Mouse (Mus musculus): ENCODE data around the gene Gm47996. TPM values are rescaled to one million over a fixed set of nuclear protein-coding genes. Genes with fewer than 3 reads are reported as not detected.

The Gm47996 gene
- polyA plus RNA-seq, 2 experiments = 0.06 TPM; not detected in 1

- ATAC-seq (ENCODE audit: low FRiP score, low read depth) (no peak), DNase-seq (ENCODE audit: low spot score) (no peak)
- WGBS = 83% methylated on average over 4 of the region's 4 CpGs
- Histone ChIP-seq H3K27me3 (ENCODE audit: control insufficient read depth, insufficient read depth, low read length) (no peaks in the 10 kb centered on the region), H3K36me3 (ENCODE audit: control insufficient read depth, insufficient read depth, low read length) (no peaks in the 10 kb centered on the region), H3K4me2 (replicated peaks; ENCODE audit: low read depth, low read length, severe bottlenecking) (no peak overlapping the region), H3K9ac (ENCODE audit: low read depth, low read length, severe bottlenecking) (no peak overlapping the region), H3K9me3 (ENCODE audit: control insufficient read depth, low read length) (no peaks in the 10 kb centered on the region), H3K4me3 (replicated peaks; ENCODE audit: low read length) (no peak overlapping the region), H3K27ac (replicated peaks; ENCODE audit: low read depth, low read length) (no peak overlapping the region), H3K4me1 (ENCODE audit: control insufficient read depth, insufficient read depth, low read length) (no peaks in the 10 kb centered on the region)
- no peak for TF ChIP-seq POLR2A (IDR thresholded peaks at IDR 0.05; ENCODE audit: borderline replicate concordance, extremely low read depth, insufficient read depth, insufficient read length)
Measured at GRCm38 (mm10) chr1:151244761-151245160, 34.8 kb downstream of the Gm47996 start.

- DNase-seq (ENCODE audit: low spot score) = no peak
- ATAC-seq (ENCODE audit: low FRiP score, low read depth) = no peak
Measured at GRCm38 (mm10) chr1:151245165-151245564, 35.2 kb downstream of the Gm47996 start.

GRCm38 (mm10) chr1:151245846-151246245 lies 35.9 kb downstream of the Gm47996 start:
- WGBS = 71% methylated on average over 2 of the region's 2 CpGs
- TF ChIP-seq POLR2A (IDR thresholded peaks at IDR 0.05; ENCODE audit: borderline replicate concordance, extremely low read depth, insufficient read depth, insufficient read length) = no peak
- no peak overlapping the region for H3K4me3 ChIP-seq (replicated peaks; ENCODE audit: low read length)

More at GRCm38 (mm10) chr1:151245165-151245564, 35.2 kb downstream of the Gm47996 start:
- TF ChIP-seq POLR2A (IDR thresholded peaks at IDR 0.05; ENCODE audit: borderline replicate concordance, extremely low read depth, insufficient read depth, insufficient read length) = no peak
- H3K4me3 ChIP-seq (replicated peaks; ENCODE audit: low read length) = no peak overlapping the region
- no peak overlapping the region for H3K9ac ChIP-seq (ENCODE audit: low read depth, low read length, severe bottlenecking)
- no peak overlapping the region for H3K27ac ChIP-seq (replicated peaks; ENCODE audit: low read depth, low read length)
- no peaks in the 10 kb centered on the region for H3K36me3 ChIP-seq (ENCODE audit: control insufficient read depth, insufficient read depth, low read length)
- 88% methylated on average over 10 of the region's 10 CpGs for WGBS
- no peak overlapping the region for H3K4me2 ChIP-seq (replicated peaks; ENCODE audit: low read depth, low read length, severe bottlenecking)
- H3K4me1 ChIP-seq (ENCODE audit: control insufficient read depth, insufficient read depth, low read length) = no peaks in the 10 kb centered on the region
- H3K9me3 ChIP-seq (ENCODE audit: control insufficient read depth, low read length) = no peaks in the 10 kb centered on the region
- H3K27me3 ChIP-seq (ENCODE audit: control insufficient read depth, insufficient read depth, low read length) = no peaks in the 10 kb centered on the region

GRCm38 (mm10) chr1:151250109-151250508 lies 40.2 kb downstream of the Gm47996 start:
- Histone ChIP-seq H3K4me2 (replicated peaks; ENCODE audit: low read depth, low read length, severe bottlenecking) (no peak overlapping the region), H3K36me3 (ENCODE audit: control insufficient read depth, insufficient read depth, low read length) (no peaks in the 10 kb centered on the region), H3K4me1 (ENCODE audit: control insufficient read depth, insufficient read depth, low read length) (peaks cover 12% of the 10 kb centered on the region; the same call in 1 of the 2 replicates), H3K9me3 (ENCODE audit: control insufficient read depth, low read length) (no peaks in the 10 kb centered on the region), H3K27me3 (ENCODE audit: control insufficient read depth, insufficient read depth, low read length) (no peaks in the 10 kb centered on the region), H3K9ac (ENCODE audit: low read depth, low read length, severe bottlenecking) (no peak overlapping the region), H3K27ac (replicated peaks; ENCODE audit: low read depth, low read length) (no peak overlapping the region), H3K4me3 (replicated peaks; ENCODE audit: low read length) (no peak overlapping the region)
- no peak for TF ChIP-seq POLR2A (IDR thresholded peaks at IDR 0.05; ENCODE audit: borderline replicate concordance, extremely low read depth, insufficient read depth, insufficient read length)
- no peak for DNase-seq (ENCODE audit: low spot score)
- WGBS = 81% methylated on average over 3 of the region's 3 CpGs
- no peak for ATAC-seq (ENCODE audit: low FRiP score, low read depth)

More at GRCm38 (mm10) chr1:151245846-151246245, 35.9 kb downstream of the Gm47996 start:
- no peak for DNase-seq (ENCODE audit: low spot score)
- Histone ChIP-seq H3K9me3 (ENCODE audit: control insufficient read depth, low read length) (no peaks in the 10 kb centered on the region), H3K36me3 (ENCODE audit: control insufficient read depth, insufficient read depth, low read length) (no peaks in the 10 kb centered on the region), H3K9ac (ENCODE audit: low read depth, low read length, severe bottlenecking) (no peak overlapping the region), H3K4me2 (replicated peaks; ENCODE audit: low read depth, low read length, severe bottlenecking) (no peak overlapping the region), H3K27ac (replicated peaks; ENCODE audit: low read depth, low read length) (no peak overlapping the region), H3K27me3 (ENCODE audit: control insufficient read depth, insufficient read depth, low read length) (no peaks in the 10 kb centered on the region), H3K4me1 (ENCODE audit: control insufficient read depth, insufficient read depth, low read length) (peaks cover 3% of the 10 kb centered on the region; the same call in 1 of the 2 replicates)
- ATAC-seq (ENCODE audit: low FRiP score, low read depth) = no peak

- Histone ChIP-seq H3K36me3 (ENCODE audit: control insufficient read depth, insufficient read depth, low read length) (no peaks in the 10 kb centered on the region), H3K4me2 (replicated peaks; ENCODE audit: low read depth, low read length, severe bottlenecking) (peak overlapping the region; percentile 25; the same call in 1 of the 2 replicates), H3K9ac (ENCODE audit: low read depth, low read length, severe bottlenecking) (no peak overlapping the region), H3K9me3 (ENCODE audit: control insufficient read depth, low read length) (no peaks in the 10 kb centered on the region), H3K4me3 (replicated peaks; ENCODE audit: low read length) (no peak overlapping the region), H3K4me1 (ENCODE audit: control insufficient read depth, insufficient read depth, low read length) (peaks cover 12% of the 10 kb centered on the region; the same call in 1 of the 2 replicates), H3K27ac (replicated peaks; ENCODE audit: low read depth, low read length) (no peak overlapping the region), H3K27me3 (ENCODE audit: control insufficient read depth, insufficient read depth, low read length) (no peaks in the 10 kb centered on the region)
- peak; percentile 84 for ATAC-seq (ENCODE audit: low FRiP score, low read depth)
- DNase-seq (ENCODE audit: low spot score) = peak; percentile 49
- TF ChIP-seq POLR2A (IDR thresholded peaks at IDR 0.05; ENCODE audit: borderline replicate concordance, extremely low read depth, insufficient read depth, insufficient read length) = no peak
- 55% methylated on average over 18 of the region's 18 CpGs for WGBS
Measured at GRCm38 (mm10) chr1:151250529-151251193, 40.7 kb downstream of the Gm47996 start.

Measured in limb, embryonic 14.5 days (tissue).